Mouse (Mus musculus): ENCODE measurements around the gene Tnfsf13. TPM values are rescaled to one million over a fixed set of nuclear protein-coding genes. Genes with fewer than 3 reads are reported as not detected.
"Not testable (repeated sequence)": the region's sequence is repeated elsewhere in the genome, so short reads cannot be mapped to it uniquely, and the experiment has no call there.

Gene Tnfsf13
- total RNA-seq, 2 experiments from 2014 or later, result 0.62 to 0.64 TPM

GRCm38 (mm10) chr11:69704613-69705010 lies 19.0 kb upstream of the Tnfsf13 start:
- no peak for DNase-seq (ENCODE audit: low spot score)

GRCm38 (mm10) chr11:69703814-69704612 lies 18.4 kb upstream of the Tnfsf13 start:
- no peak for DNase-seq (ENCODE audit: low spot score)

- DNase-seq (ENCODE audit: low spot score), result not testable (repeated sequence)
These were observed 17.8 kb upstream of the Tnfsf13 start for GRCm38 (mm10) chr11:69703381-69703780.

GRCm38 (mm10) chr11:69702886-69703285 lies 17.3 kb upstream of the Tnfsf13 start:
- not testable (repeated sequence) for DNase-seq (ENCODE audit: low spot score)

- DNase-seq (ENCODE audit: low spot score), result no peak
These were observed 14.0 kb upstream of the Tnfsf13 start for GRCm38 (mm10) chr11:69699595-69699994.

- no peak for DNase-seq (ENCODE audit: low spot score)
These were observed 13.0 kb upstream of the Tnfsf13 start for GRCm38 (mm10) chr11:69698574-69698973.

GRCm38 (mm10) chr11:69697396-69697795 lies 11.8 kb upstream of the Tnfsf13 start:
- DNase-seq (ENCODE audit: low spot score), result no peak

GRCm38 (mm10) chr11:69695361-69696181 lies 10.0 kb upstream of the Tnfsf13 start, which contains the start of the genes Tnfsf12 and Tnfsfm13:
Gene Tnfsf12 (minus strand): TSS chr11:69695849.
Gene Tnfsfm13 (minus strand): TSS chr11:69696098.
- DNase-seq (ENCODE audit: low spot score), result peak; percentile 74

GRCm38 (mm10) chr11:69695046-69695360 lies 9.4 kb upstream of the Tnfsf13 start:
- DNase-seq (ENCODE audit: low spot score), result no peak

- no peak for DNase-seq (ENCODE audit: low spot score)
These were observed 7.9 kb upstream of the Tnfsf13 start for GRCm38 (mm10) chr11:69693421-69693965.

GRCm38 (mm10) chr11:69692863-69693262 lies 7.3 kb upstream of the Tnfsf13 start:
- no peak for DNase-seq (ENCODE audit: low spot score)

GRCm38 (mm10) chr11:69692196-69692811 lies 6.7 kb upstream of the Tnfsf13 start:
- DNase-seq (ENCODE audit: low spot score), result no peak

- DNase-seq (ENCODE audit: low spot score), result no peak
These were observed 4.3 kb upstream of the Tnfsf13 start for GRCm38 (mm10) chr11:69689891-69690290.

- DNase-seq (ENCODE audit: low spot score), result no peak
These were observed 1.5 kb upstream of the Tnfsf13 start for GRCm38 (mm10) chr11:69687061-69687460.

- DNase-seq (ENCODE audit: low spot score), result peak; percentile 83
These were observed 793 bp upstream of the Tnfsf13 start for GRCm38 (mm10) chr11:69686377-69686776.

GRCm38 (mm10) chr11:69684936-69685335 lies 648 bp downstream of the Tnfsf13 start:
- DNase-seq (ENCODE audit: low spot score), result no peak

- no peak for DNase-seq (ENCODE audit: low spot score)
These were observed 1.3 kb downstream of the Tnfsf13 start for GRCm38 (mm10) chr11:69684128-69684745.

- DNase-seq (ENCODE audit: low spot score), result no peak
These were observed 2.0 kb downstream of the Tnfsf13 start for GRCm38 (mm10) chr11:69683576-69683975.

- peak; percentile 92 for DNase-seq (ENCODE audit: low spot score)
These were observed 2.6 kb downstream of the Tnfsf13 start for GRCm38 (mm10) chr11:69682840-69683533.

- DNase-seq (ENCODE audit: low spot score), result no peak
These were observed 3.3 kb downstream of the Tnfsf13 start for GRCm38 (mm10) chr11:69682209-69682839.
